Mouse (Mus musculus): ENCODE results near the gene Gclm.
A peak's percentile ranks its signal among the peaks of the same experiment; 100 is the strongest.
"Not testable (repeated sequence)": the region's sequence is repeated elsewhere in the genome, so short reads cannot be mapped to it uniquely, and the experiment has no call there.

The Gclm gene

GRCm38 (mm10) chr3:122245215-122245877 lies at the start of gene Gclm:
TSS of gene Gclm (plus strand) at chr3:122245557.
- DNase-seq: peak; percentile 94

GRCm38 (mm10) chr3:122196621-122197298 lies 48.6 kb upstream of the Gclm start:
- no peak for DNase-seq

- no peak for DNase-seq
These were observed 46.8 kb upstream of the Gclm start for GRCm38 (mm10) chr3:122198532-122198931.

- DNase-seq: no peak
These were observed 46.4 kb upstream of the Gclm start for GRCm38 (mm10) chr3:122198966-122199381.

GRCm38 (mm10) chr3:122199600-122199999 lies 45.8 kb upstream of the Gclm start:
- DNase-seq: no peak

- no peak for DNase-seq
These were observed 45.3 kb upstream of the Gclm start for GRCm38 (mm10) chr3:122200017-122200416.

- DNase-seq: no peak
These were observed 44.9 kb upstream of the Gclm start for GRCm38 (mm10) chr3:122200447-122200846.

- no peak for DNase-seq
These were observed 43.0 kb upstream of the Gclm start for GRCm38 (mm10) chr3:122202307-122202732.

- DNase-seq: no peak
These were observed 41.6 kb upstream of the Gclm start for GRCm38 (mm10) chr3:122203675-122204329.

- DNase-seq: no peak
These were observed 39.6 kb upstream of the Gclm start for GRCm38 (mm10) chr3:122205753-122206152.

GRCm38 (mm10) chr3:122206279-122207070 lies 38.9 kb upstream of the Gclm start:
- DNase-seq: no peak

GRCm38 (mm10) chr3:122207766-122208165 lies 37.6 kb upstream of the Gclm start:
- DNase-seq: no peak

GRCm38 (mm10) chr3:122208296-122209225 lies 36.8 kb upstream of the Gclm start:
- DNase-seq: no peak

GRCm38 (mm10) chr3:122209511-122209910 lies 35.8 kb upstream of the Gclm start:
- DNase-seq: no peak

- DNase-seq: no peak
These were observed 34.9 kb upstream of the Gclm start for GRCm38 (mm10) chr3:122210434-122210833.

- DNase-seq: no peak
These were observed 34.5 kb upstream of the Gclm start for GRCm38 (mm10) chr3:122210846-122211245.

GRCm38 (mm10) chr3:122211446-122212125 lies 33.8 kb upstream of the Gclm start:
- DNase-seq: no peak

- no peak for DNase-seq
These were observed 23.9 kb upstream of the Gclm start for GRCm38 (mm10) chr3:122221240-122222036.

- not testable (repeated sequence) for DNase-seq
These were observed 18.4 kb upstream of the Gclm start for GRCm38 (mm10) chr3:122226972-122227371.

GRCm38 (mm10) chr3:122235772-122236171 lies 9.6 kb upstream of the Gclm start:
- DNase-seq: no peak
